In the genomic region with DNA sequence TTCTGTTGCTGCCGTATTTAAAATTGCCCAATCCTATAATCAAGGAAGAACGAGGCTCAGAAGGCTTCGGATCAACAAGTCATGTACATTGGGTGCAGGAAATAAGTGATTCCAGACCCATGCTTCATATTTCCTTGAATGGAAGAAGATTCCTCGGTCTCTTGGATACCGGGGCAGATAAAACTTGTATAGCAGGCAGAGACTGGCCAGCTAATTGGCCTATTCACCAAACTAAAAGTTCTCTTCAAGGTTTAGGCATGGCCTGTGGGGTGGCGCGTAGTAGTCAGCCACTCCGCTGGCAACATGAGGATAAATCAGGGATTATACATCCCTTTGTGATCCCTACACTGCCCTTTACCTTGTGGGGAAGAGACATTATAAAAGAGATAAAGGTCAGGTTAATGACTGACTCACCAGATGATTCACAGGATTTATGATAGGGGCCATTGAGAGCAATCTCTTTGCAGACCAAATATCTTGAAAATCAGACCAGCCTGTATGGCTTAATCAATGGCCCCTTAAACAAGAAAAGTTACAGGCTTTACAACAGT, we compare ENCODE assay signal across 4 mouse cellular contexts. TPM values are rescaled to one million over a fixed set of nuclear protein-coding genes. Genes with fewer than 3 reads are reported as not detected.
A peak's percentile ranks its signal among the peaks of the same experiment; 100 is the strongest.
DNase-seq lines count a peak whose midpoint lies in the region; ATAC-seq and TF ChIP-seq lines count a peak whose summit lies in the region.
"Not testable (repeated sequence)": the region's sequence is repeated elsewhere in the genome, so short reads cannot be mapped to it uniquely, and the experiment has no call there.

No protein-coding gene starts in this region.

- TF ChIP-seq RAD21 in CH12.LX (IDR thresholded peaks at IDR 0.05; ENCODE audit: low read depth, low read length): not testable (repeated sequence)

- H3K27ac ChIP-seq in CH12.LX (ENCODE audit: insufficient read depth, low read depth): peak overlapping the region; percentile 98
- H3K27ac ChIP-seq in intestine, embryonic 14.5 days (ENCODE audit: low read depth): not testable (repeated sequence)
- H3K27ac ChIP-seq in intestine, embryonic 16.5 days (ENCODE audit: low read length): peak overlapping the region; percentile 29

- dilution Hi-C loops in CH12.LX (cut with MboI; ENCODE audit: extremely low pct_ligation_motif_present, extremely low pct_unique_long_range_greater_than_20kb, low sequenced_read_pairs): not testable (repeated sequence)

- TF ChIP-seq EP300 in CH12.LX (IDR thresholded peaks at IDR 0.05; ENCODE audit: low read length): not testable (repeated sequence)

- peak overlapping the region in 2 of 3 experiments; percentile 34 to 50 for H3K4me3 ChIP-seq in CH12.LX (replicated peaks in 1 of 3; ENCODE audit: low read depth in 2 of 3, low read length in 2 of 3, poor library complexity in 1 of 3)
- H3K4me3 ChIP-seq in intestine, embryonic 14.5 days (ENCODE audit: low read depth, low read length); intestine, embryonic 16.5 days (ENCODE audit: low read length): not testable (repeated sequence)
- peak overlapping the region; percentile 28 for H3K4me3 ChIP-seq in lung, adult 2 months (replicated peaks; ENCODE audit: extremely low read depth, low read depth, low read length)

- H3K4me1 ChIP-seq in CH12.LX (ENCODE audit: control insufficient read depth in 1 of 2, insufficient read depth in 2 of 2): peaks cover 9 to 33% of the 10 kb centered on the region in 2 experiments
- not testable (repeated sequence) for H3K4me1 ChIP-seq in intestine, embryonic 14.5 days (replicated peaks; ENCODE audit: control insufficient read depth, insufficient read depth, low read length); lung, adult 2 months (ENCODE audit: control insufficient read depth, insufficient read depth, low read length)
- peaks cover 11% of the 10 kb centered on the region for H3K4me1 ChIP-seq in intestine, embryonic 16.5 days (ENCODE audit: control insufficient read depth, insufficient read depth, low read length)

- ATAC-seq in intestine, embryonic 14.5 days (replicated peaks; ENCODE audit: low FRiP score, low TSS enrichment, low read depth): peak; percentile 75
- ATAC-seq in intestine, embryonic 16.5 days: peak; percentile 86

- peak; percentile 31; the same call in 1 of the 2 replicates for TF ChIP-seq POLR2A in CH12.LX (IDR thresholded peaks at IDR 0.05; ENCODE audit: low read depth, low read length)
- TF ChIP-seq POLR2A in lung, adult 2 months (IDR thresholded peaks at IDR 0.05; ENCODE audit: borderline replicate concordance, extremely low read depth, low read depth, low read length): not testable (repeated sequence)

- H3K36me3 ChIP-seq in CH12.LX (replicated peaks in 1 of 2; ENCODE audit: control insufficient read depth in 1 of 2, insufficient read depth in 1 of 2, low read length in 1 of 2); intestine, embryonic 14.5 days (ENCODE audit: control insufficient read depth, insufficient read depth, low read length); intestine, embryonic 16.5 days (ENCODE audit: control insufficient read depth, insufficient read depth, low read length): not testable (repeated sequence)

- not testable (repeated sequence) for H3K27me3 ChIP-seq in CH12.LX (replicated peaks); intestine, embryonic 14.5 days (replicated peaks; ENCODE audit: control insufficient read depth, insufficient read depth, low read length); intestine, embryonic 16.5 days (replicated peaks; ENCODE audit: control insufficient read depth, insufficient read depth, low read length)

- 77% methylated on average over 8 of the region's 8 CpGs for WGBS in intestine, embryonic 14.5 days
- WGBS in intestine, embryonic 16.5 days: 68% methylated on average over 8 of the region's 8 CpGs
- 90% methylated on average over 8 of the region's 8 CpGs for WGBS in lung, adult 2 months

- in situ Hi-C loops in CH12.LX (cut with MboI; ENCODE audit: low pct_ligation_motif_present, low pct_unique_long_range_greater_than_20kb, low sequenced_read_pairs): not testable (repeated sequence)

- peak overlapping the region; percentile 90 for H3K4me2 ChIP-seq in CH12.LX (ENCODE audit: insufficient read depth, low read depth, poor library complexity, severe bottlenecking)
- H3K4me2 ChIP-seq in intestine, embryonic 14.5 days (ENCODE audit: low read length); intestine, embryonic 16.5 days (ENCODE audit: low read depth, low read length): not testable (repeated sequence)

- peaks cover 27% of the 10 kb centered on the region for H3K79me2 ChIP-seq in CH12.LX (replicated peaks; ENCODE audit: control insufficient read depth, extremely low read depth, insufficient read depth, poor library complexity, severe bottlenecking)

- not testable (repeated sequence) for H3K9me3 ChIP-seq in CH12.LX (replicated peaks; ENCODE audit: low read length); intestine, embryonic 14.5 days (ENCODE audit: control insufficient read depth, low read length); intestine, embryonic 16.5 days (ENCODE audit: control insufficient read depth, low read length)

- peak overlapping the region; percentile 94 for H3K9ac ChIP-seq in CH12.LX (ENCODE audit: insufficient read depth, low read depth)
- not testable (repeated sequence) for H3K9ac ChIP-seq in intestine, embryonic 14.5 days (ENCODE audit: low read length); intestine, embryonic 16.5 days (ENCODE audit: low read depth, low read length)

- not testable (repeated sequence) for TF ChIP-seq CTCF in CH12.LX (conservative IDR thresholded peaks at IDR 0.05 in 1 of 2, IDR thresholded peaks at IDR 0.05 in 1 of 2; ENCODE audit: low read depth in 2 of 2, low read length in 2 of 2); lung, adult 2 months (IDR thresholded peaks at IDR 0.05; ENCODE audit: insufficient read depth, low read length)

- not testable (repeated sequence) for DNase-seq in CH12.LX (ENCODE audit: extremely low read depth); intestine, embryonic 14.5 days (ENCODE audit: low spot score); lung, adult 2 months

TF ChIP-seq in CH12.LX, 34 proteins besides CTCF, POLR2A, EP300 and RAD21:
- 0 out of 2 replicates have a peak, but pooled peaks have one; percentile 7 for TF ChIP-seq MAFK (IDR thresholded peaks at IDR 0.05; ENCODE audit: insufficient replicate concordance, low read length)

RNA-seq across cellular contexts. Expression of a gene that starts 23.1 kb away (rescaled TPM):
- total RNA-seq in CH12.LX (2012; rRNA removed) (71.4 and 129 TPM in 2 replicates), CH12.LX (2014; rRNA removed) (23.3 and 24.6 TPM in 2 replicates)
- polyA plus RNA-seq in CH12.LX (2012; ENCODE audit: insufficient read length, low read depth): 152 and 223 TPM in 2 replicates
- 28.0 and 36.1 TPM in 2 replicates for polyA plus RNA-seq in intestine, embryonic 14.5 days (2014; fragmentation: Nextera tagmentation; extraction: Ambion mirVana)
- 99.8 and 112 TPM in 2 replicates for polyA plus RNA-seq in intestine, embryonic 16.5 days (2015; fragmentation: Nextera tagmentation; extraction: Ambion mirVana)
- polyA plus RNA-seq in lung, adult 2 months (2012; rRNA removed): 9.1 and 17.2 TPM in 2 replicates

RNA-seq across cellular contexts. Expression of a gene that starts 42.9 kb away (rescaled TPM):
- 24.4 and 26.5 TPM in 2 replicates for total RNA-seq in CH12.LX (2012; rRNA removed)
- 11.6 and 13.8 TPM in 2 replicates for total RNA-seq in CH12.LX (2014; rRNA removed)
- 26.0 and 35.4 TPM in 2 replicates for polyA plus RNA-seq in CH12.LX (2012; ENCODE audit: insufficient read length, low read depth)
- 10.1 and 11.4 TPM in 2 replicates for polyA plus RNA-seq in intestine, embryonic 14.5 days (2014; fragmentation: Nextera tagmentation; extraction: Ambion mirVana)
- 14.8 and 15.2 TPM in 2 replicates for polyA plus RNA-seq in intestine, embryonic 16.5 days (2015; fragmentation: Nextera tagmentation; extraction: Ambion mirVana)
- 14.6 and 24.7 TPM in 2 replicates for polyA plus RNA-seq in lung, adult 2 months (2012; rRNA removed)
